Mouse (Mus musculus): Measurements from ENCODE around the gene Fryl.
"Not testable (repeated sequence)": the region's sequence is repeated elsewhere in the genome, so short reads cannot be mapped to it uniquely, and the experiment has no call there.

Gene Fryl

GRCm38 (mm10) chr5:73007582-73007959, 248.8 kb downstream of the Fryl start:
- no peak for DNase-seq (ENCODE audit: low spot score)

GRCm38 (mm10) chr5:73006784-73007581, 249.4 kb downstream of the Fryl start, which contains the start of gene Slc10a4:
TSS of gene Slc10a4 (plus strand) at chr5:73006883.
- peak; percentile 43 for DNase-seq (ENCODE audit: low spot score)

- no peak for DNase-seq (ENCODE audit: low spot score)
Measured at GRCm38 (mm10) chr5:73004046-73004445, 252.4 kb downstream of the Fryl start.

GRCm38 (mm10) chr5:72998546-72998945, 257.9 kb downstream of the Fryl start:
- not testable (repeated sequence) for DNase-seq (ENCODE audit: low spot score)

- DNase-seq (ENCODE audit: low spot score): peak; percentile 51
Measured at GRCm38 (mm10) chr5:72995379-72995778, 261.0 kb downstream of the Fryl start.

GRCm38 (mm10) chr5:72994928-72995327, 261.5 kb downstream of the Fryl start:
- no peak for DNase-seq (ENCODE audit: low spot score)

GRCm38 (mm10) chr5:72994424-72994823, 262.0 kb downstream of the Fryl start:
- DNase-seq (ENCODE audit: low spot score): peak; percentile 26

GRCm38 (mm10) chr5:72992474-72992873, 263.9 kb downstream of the Fryl start:
- no peak for DNase-seq (ENCODE audit: low spot score)

- no peak for DNase-seq (ENCODE audit: low spot score)
Measured at GRCm38 (mm10) chr5:72989756-72990155, 266.7 kb downstream of the Fryl start.

- DNase-seq (ENCODE audit: low spot score): no peak
Measured at GRCm38 (mm10) chr5:72987786-72988185, 268.6 kb downstream of the Fryl start.

- peak; percentile 86 for DNase-seq (ENCODE audit: low spot score)
Measured at GRCm38 (mm10) chr5:72984091-72984490, 272.3 kb downstream of the Fryl start.

GRCm38 (mm10) chr5:72976539-72976938, 279.9 kb downstream of the Fryl start:
- DNase-seq (ENCODE audit: low spot score): no peak

- DNase-seq (ENCODE audit: low spot score): no peak
Measured at GRCm38 (mm10) chr5:72975996-72976395, 280.4 kb downstream of the Fryl start.

GRCm38 (mm10) chr5:72974602-72975001, 281.8 kb downstream of the Fryl start, which contains the start of gene Gm10135:
TSS of gene Gm10135 (minus strand) at chr5:72974702.
- DNase-seq (ENCODE audit: low spot score): no peak

- DNase-seq (ENCODE audit: low spot score): peak; percentile 54
Measured at GRCm38 (mm10) chr5:72972934-72973333, 283.5 kb downstream of the Fryl start.

- DNase-seq (ENCODE audit: low spot score): no peak
Measured at GRCm38 (mm10) chr5:72972435-72972834, 284.0 kb downstream of the Fryl start.
